Mouse (Mus musculus) forebrain, postnatal 0 days (tissue): ENCODE measurements around the gene Cldn4. TPM values are rescaled to one million over a fixed set of nuclear protein-coding genes. Genes with fewer than 3 reads are reported as not detected.

Experiments used
- ATAC-seq: fragments of 200-750 bp; cut with Nextera tagmentation; 2 replicates; pipeline ENCODE4 v1.8.0; 2017; ENCODE audit warnings: mild to moderate bottlenecking, moderate library complexity
- DNase-seq: peaks from one replicate; pipeline ENCODE4 v3.0.0-alpha.2; 2015
- H3K27ac ChIP-seq: fragments of 300-500 bp; sonication (generic); 2 replicates; pipeline ENCODE4 v1.5.1; 2014; ENCODE audit warnings: low read depth, mild to moderate bottlenecking, antibody characterized with exemption, low read length, moderate library complexity, mixed read lengths
- H3K27me3 ChIP-seq: fragments of 300-500 bp; sonication (generic); 2 replicates; pipeline ENCODE4 v1.6.1; 2014; ENCODE audit warnings: mild to moderate bottlenecking, low read length, mixed read lengths; ENCODE audit not compliant: insufficient read depth
- H3K36me3 ChIP-seq: fragments of 300-500 bp; sonication (generic); 2 replicates; pipeline ENCODE4 v1.6.1; 2014; ENCODE audit warnings: mild to moderate bottlenecking, moderate library complexity; ENCODE audit not compliant: insufficient read depth
- H3K4me1 ChIP-seq: fragments of 300-500 bp; sonication (generic); 2 replicates; pipeline ENCODE4 v1.6.1; 2014; ENCODE audit warnings: antibody characterized with exemption; ENCODE audit not compliant: insufficient read depth
- H3K4me2 ChIP-seq: fragments of 300-500 bp; sonication (generic); 2 replicates; pipeline ENCODE4 v1.6.1; 2014; ENCODE audit warnings: low read depth, mild to moderate bottlenecking, moderate library complexity
- H3K4me3 ChIP-seq: fragments of 300-500 bp; sonication (generic); 2 replicates; pipeline ENCODE4 v1.5.1; 2014; ENCODE audit warnings: low read depth, low read length, mixed read lengths
- H3K9ac ChIP-seq: fragments of 300-500 bp; sonication (generic); 2 replicates; pipeline ENCODE4 v1.6.1; 2014; ENCODE audit warnings: mild to moderate bottlenecking
- H3K9me3 ChIP-seq: fragments of 300-500 bp; sonication (generic); 2 replicates; pipeline ENCODE4 v1.6.1; 2016; ENCODE audit warnings: low read length
- CTCF ChIP-seq: sonication (generic); IDR thresholded peaks from 2 replicates; pipeline ENCODE4 v1.5.1; 2016; ENCODE audit warnings: antibody characterized with exemption, control low read depth, low read depth
- WGBS: fragments of 180-500 bp; shearing (Covaris S2); extraction: QIAGEN DNeasy Blood & Tissue Kit; methylation state at CpG from one replicate; pipeline ENCODE4 v1.1.7; 2014; 5-methylcytosine and 5-hydroxymethylcytosine counted together
- polyA plus RNA-seq: library from polyadenylated mRNA; unstranded; fragments of >200 nt; fragmentation: Nextera tagmentation; extraction: Ambion mirVana; gene quantifications from 2 replicates; pipeline ENCODE4 v1.2.1, GENCODE M21; 2015
- total RNA-seq: library from RNA; depleted of rRNA; stranded (reverse); fragments of >200 nt; gene quantifications from 2 replicates; pipeline ENCODE4 v1.2.3, GENCODE M21; 2014

Gene Cldn4
- total and polyA plus RNA-seq, 2 experiments from 2014 or later = not detected

GRCm38 (mm10) chr5:134983771-134984170 lies 37.0 kb upstream of the Cldn4 start:
- Histone ChIP-seq H3K27ac (no peak overlapping the region), H3K4me1 (peaks cover 4% of the 10 kb centered on the region; the same call in 1 of the 2 replicates), H3K4me3 (no peak overlapping the region), H3K36me3 (no peaks in the 10 kb centered on the region), H3K27me3 (peaks cover 31% of the 10 kb centered on the region), H3K9me3 (no peaks in the 10 kb centered on the region), H3K4me2 (no peak overlapping the region), H3K9ac (no peak overlapping the region)
- ATAC-seq (no peak), DNase-seq (no peak)
- TF ChIP-seq CTCF = no peak
- 3% methylated on average over 3 of the region's 3 CpGs for WGBS

- Histone ChIP-seq H3K9ac (no peak overlapping the region), H3K36me3 (no peaks in the 10 kb centered on the region), H3K27ac (no peak overlapping the region), H3K4me2 (no peak overlapping the region), H3K9me3 (no peaks in the 10 kb centered on the region), H3K4me3 (no peak overlapping the region), H3K27me3 (peaks cover 31% of the 10 kb centered on the region), H3K4me1 (peaks cover 4% of the 10 kb centered on the region; the same call in 1 of the 2 replicates)
- whole genome bisulfite sequencing = 94% methylated on average over 1 of the region's 1 CpGs
- no peak for TF ChIP-seq CTCF
- DNase-seq (no peak), ATAC-seq (no peak)
Observed at GRCm38 (mm10) chr5:134983111-134983510, 36.4 kb upstream of the Cldn4 start.

GRCm38 (mm10) chr5:134981149-134981548 lies 34.4 kb upstream of the Cldn4 start:
- Histone ChIP-seq H3K36me3 (no peaks in the 10 kb centered on the region), H3K4me1 (peaks cover under 1% of the 10 kb centered on the region; the same call in 1 of the 2 replicates), H3K9me3 (no peaks in the 10 kb centered on the region), H3K27me3 (peaks cover 17% of the 10 kb centered on the region), H3K4me3 (no peak overlapping the region), H3K4me2 (no peak overlapping the region), H3K9ac (no peak overlapping the region), H3K27ac (no peak overlapping the region)
- ATAC-seq (no peak), DNase-seq (no peak)
- WGBS = 77% methylated on average over 10 of the region's 10 CpGs
- TF ChIP-seq CTCF = no peak

GRCm38 (mm10) chr5:134977837-134978236 lies 31.1 kb upstream of the Cldn4 start:
- H3K4me3 ChIP-seq = no peak overlapping the region
- 88% methylated on average over 4 of the region's 4 CpGs for WGBS

GRCm38 (mm10) chr5:134976577-134977250 lies 30.0 kb upstream of the Cldn4 start:
- Histone ChIP-seq H3K36me3 (no peaks in the 10 kb centered on the region), H3K9me3 (no peaks in the 10 kb centered on the region), H3K4me2 (no peak overlapping the region), H3K4me3 (no peak overlapping the region), H3K27me3 (no peaks in the 10 kb centered on the region), H3K27ac (no peak overlapping the region), H3K9ac (no peak overlapping the region), H3K4me1 (no peaks in the 10 kb centered on the region)
- TF ChIP-seq CTCF = no peak
- 86% methylated on average over 14 of the region's 14 CpGs for WGBS
- DNase-seq = no peak
- ATAC-seq = no peak

More at GRCm38 (mm10) chr5:134977837-134978236, 31.1 kb upstream of the Cldn4 start:
- Histone ChIP-seq H3K27me3 (no peaks in the 10 kb centered on the region), H3K36me3 (no peaks in the 10 kb centered on the region), H3K27ac (no peak overlapping the region), H3K9me3 (no peaks in the 10 kb centered on the region), H3K4me1 (no peaks in the 10 kb centered on the region), H3K4me2 (no peak overlapping the region), H3K9ac (no peak overlapping the region)
- TF ChIP-seq CTCF = no peak
- no peak for DNase-seq
- no peak for ATAC-seq

GRCm38 (mm10) chr5:134976164-134976563 lies 29.4 kb upstream of the Cldn4 start:
- H3K4me2 ChIP-seq = no peak overlapping the region
- H3K9ac ChIP-seq = no peak overlapping the region
- no peaks in the 10 kb centered on the region for H3K4me1 ChIP-seq
- no peak overlapping the region for H3K27ac ChIP-seq
- H3K27me3 ChIP-seq = no peaks in the 10 kb centered on the region
- no peak overlapping the region for H3K4me3 ChIP-seq
- TF ChIP-seq CTCF = no peak
- no peaks in the 10 kb centered on the region for H3K36me3 ChIP-seq
- ATAC-seq (no peak), DNase-seq (no peak)
- WGBS = 89% methylated on average over 2 of the region's 2 CpGs
- H3K9me3 ChIP-seq = no peaks in the 10 kb centered on the region

GRCm38 (mm10) chr5:134974921-134975320 lies 28.2 kb upstream of the Cldn4 start:
- no peak for TF ChIP-seq CTCF
- Histone ChIP-seq H3K4me3 (no peak overlapping the region), H3K36me3 (no peaks in the 10 kb centered on the region), H3K4me1 (no peaks in the 10 kb centered on the region), H3K4me2 (no peak overlapping the region), H3K9ac (no peak overlapping the region), H3K9me3 (no peaks in the 10 kb centered on the region), H3K27ac (no peak overlapping the region), H3K27me3 (no peaks in the 10 kb centered on the region)
- WGBS = 57% methylated on average over 2 of the region's 2 CpGs
- ATAC-seq (no peak), DNase-seq (no peak)
